Mouse (Mus musculus) right cerebral cortex, adult 2 months (tissue): ENCODE measurements around the gene Slc25a48.

ENCODE experiments used
- DNase-seq, 2 experiments: peaks; one replicate each; pipeline ENCODE4 v3.0.0; 2021 to 2022; ENCODE audit warnings: low spot score in 2 of 2

The Slc25a48 gene

GRCm38 (mm10) chr13:56509796-56510195, 71.6 kb downstream of the Slc25a48 start:
- no peak for DNase-seq

- no peak for DNase-seq
These were observed 75.4 kb downstream of the Slc25a48 start for GRCm38 (mm10) chr13:56513595-56513994.

DNA sequence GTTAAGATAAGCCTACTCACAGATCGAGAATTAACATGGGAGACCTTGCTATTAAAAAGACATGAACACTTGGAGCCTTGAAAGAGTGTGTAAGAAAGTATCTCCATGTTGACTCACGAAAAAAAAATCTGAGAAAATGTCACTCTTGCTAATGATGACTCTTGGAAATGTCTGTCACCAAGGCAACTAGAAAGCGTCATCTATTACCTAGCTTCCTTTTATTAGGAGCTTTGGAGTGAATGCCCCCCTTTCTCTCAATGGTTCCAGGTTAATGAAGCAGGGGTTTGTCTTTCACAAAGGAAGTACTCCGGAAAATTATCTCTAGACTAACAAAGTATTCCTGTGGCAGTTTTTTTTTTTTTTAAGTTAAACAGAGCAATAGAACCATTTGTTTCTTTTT, 78.2 kb downstream of the Slc25a48 start:
- DNase-seq: no peak

- no peak for DNase-seq
These were observed 78.7 kb downstream of the Slc25a48 start for GRCm38 (mm10) chr13:56516816-56517215.

- peak; percentile 90 to 94 for DNase-seq
These were observed 84.1 kb downstream of the Slc25a48 start, which contains the start of gene Fbxl21 for GRCm38 (mm10) chr13:56522081-56522820. Gene Fbxl21 (plus strand): TSS chr13:56522472.

GRCm38 (mm10) chr13:56522821-56523167, 84.6 kb downstream of the Slc25a48 start:
- DNase-seq: peak in 1 of 2 experiments; percentile 11
